Mouse (Mus musculus) CH12.LX (cell line): ENCODE data around the gene Gli2. TPM values are rescaled to one million over a fixed set of nuclear protein-coding genes. Genes with fewer than 3 reads are reported as not detected.

ENCODE experiments used
- DNase-seq: peaks from one replicate; pipeline ENCODE4 v3.0.0-alpha.2; 2013; ENCODE audit errors: extremely low read depth
- H3K27ac ChIP-seq: 2 replicates; pipeline ENCODE4 v1.5.1; 2012; ENCODE audit warnings: low read depth, mild to moderate bottlenecking, control low read depth, moderate library complexity; ENCODE audit not compliant: insufficient read depth
- H3K27me3 ChIP-seq: replicated peaks from 2 replicates; pipeline ENCODE3; 2012; ENCODE audit warnings: inconsistent platforms
- H3K36me3 ChIP-seq, 2 experiments: replicated peaks in 1 of 2; 2 replicates each; pipeline versions ENCODE3 to v1.6.1; 2012; ENCODE audit warnings: inconsistent platforms in 1 of 2, low read length in 1 of 2, mild to moderate bottlenecking in 1 of 2, mixed read lengths in 1 of 2, moderate library complexity in 1 of 2; ENCODE audit not compliant: control insufficient read depth in 1 of 2, insufficient read depth in 1 of 2
- H3K4me1 ChIP-seq, 2 experiments: 2 replicates each; pipeline ENCODE4 v1.6.1; 2012; ENCODE audit warnings: inconsistent platforms in 1 of 2, moderate library complexity in 1 of 2; ENCODE audit not compliant: insufficient read depth in 2 of 2, control insufficient read depth in 1 of 2
- H3K4me2 ChIP-seq: 2 replicates; pipeline ENCODE4 v1.6.1; 2012; ENCODE audit warnings: low read depth, mild to moderate bottlenecking, control low read depth; ENCODE audit not compliant: poor library complexity, insufficient read depth, severe bottlenecking
- H3K4me3 ChIP-seq, 3 experiments: fragments of 150-350 bp in 1 of 3; sonication (generic) in 1 of 3; replicated peaks in 1 of 3; 2 replicates each; pipeline versions ENCODE3 to v1.5.1; 2011 to 2012; ENCODE audit warnings: low read depth in 2 of 3, low read length in 2 of 3, mild to moderate bottlenecking in 2 of 3, moderate library complexity in 2 of 3, control low read depth in 1 of 3, improper control_type of control experiment in 1 of 3, inconsistent platforms in 1 of 3, mixed read lengths in 1 of 3; ENCODE audit not compliant: poor library complexity in 1 of 3
- H3K79me2 ChIP-seq: replicated peaks from 2 replicates; pipeline ENCODE4 v1.6.1; 2012; ENCODE audit warnings: mild to moderate bottlenecking, moderate library complexity; ENCODE audit not compliant: control insufficient read depth, poor library complexity, insufficient read depth, severe bottlenecking; ENCODE audit errors: extremely low read depth
- H3K9ac ChIP-seq: 2 replicates; pipeline ENCODE4 v1.6.1; 2012; ENCODE audit warnings: low read depth, mild to moderate bottlenecking, control low read depth, moderate library complexity; ENCODE audit not compliant: insufficient read depth
- H3K9me3 ChIP-seq: replicated peaks from 2 replicates; pipeline ENCODE3; 2012; ENCODE audit warnings: low read length, inconsistent platforms, mixed read lengths
- BHLHE40 ChIP-seq: IDR thresholded peaks from 2 replicates; pipeline ENCODE4 v1.6.1; 2011; ENCODE audit warnings: mild to moderate bottlenecking, low read depth, low read length, improper control_type of control experiment
- CHD1 ChIP-seq: IDR thresholded peaks from 2 replicates; pipeline ENCODE4 v1.6.1; 2012; ENCODE audit warnings: low read depth, low read length, improper control_type of control experiment, inconsistent platforms
- CHD2 ChIP-seq: IDR thresholded peaks from 2 replicates; pipeline ENCODE4 v1.6.1; 2011; ENCODE audit warnings: low read length, improper control_type of control experiment
- CTCF ChIP-seq, 2 experiments: IDR thresholded peaks in 1 of 2; conservative IDR thresholded peaks in 1 of 2; 2 replicates each; pipeline ENCODE4 v1.5.1; 2011 to 2012; ENCODE audit warnings: low read depth in 2 of 2, low read length in 2 of 2, improper control_type of control experiment in 1 of 2, inconsistent platforms in 1 of 2, mild to moderate bottlenecking in 1 of 2, moderate library complexity in 1 of 2
- E2F4 ChIP-seq: IDR thresholded peaks from 2 replicates; pipeline ENCODE4 v1.6.1; 2011; ENCODE audit warnings: low read depth, low read length, improper control_type of control experiment; ENCODE audit not compliant: insufficient replicate concordance
- ELF1 ChIP-seq: IDR thresholded peaks from 2 replicates; pipeline ENCODE4 v1.6.1; 2014; ENCODE audit warnings: low read depth, mild to moderate bottlenecking, inconsistent platforms, low read length, improper control_type of control experiment
- ETS1 ChIP-seq: conservative IDR thresholded peaks from 2 replicates; pipeline ENCODE4 v1.6.1; 2012; ENCODE audit warnings: low read depth, mild to moderate bottlenecking, inconsistent platforms, low read length, improper control_type of control experiment, moderate library complexity
- IRF4 ChIP-seq: IDR thresholded peaks from 2 replicates; pipeline ENCODE4 v1.6.1; 2014; ENCODE audit warnings: low read depth, mild to moderate bottlenecking, inconsistent platforms, low read length, improper control_type of control experiment
- KAT2A ChIP-seq: IDR thresholded peaks from 2 replicates; pipeline ENCODE4 v1.6.1; 2012; ENCODE audit warnings: low read length, improper control_type of control experiment, inconsistent platforms; ENCODE audit not compliant: insufficient replicate concordance
- MAX ChIP-seq: IDR thresholded peaks from 2 replicates; pipeline ENCODE4 v1.6.1; 2011; ENCODE audit warnings: low read length, improper control_type of control experiment
- MXI1 ChIP-seq: IDR thresholded peaks from 2 replicates; pipeline ENCODE4 v1.6.1; 2011; ENCODE audit warnings: mild to moderate bottlenecking, low read depth, low read length, improper control_type of control experiment
- MYC ChIP-seq: IDR thresholded peaks from 2 replicates; pipeline ENCODE4 v1.6.1; 2011; ENCODE audit warnings: low read depth, mild to moderate bottlenecking, improper control_type of control experiment, low read length
- NELFE ChIP-seq: IDR thresholded peaks from 2 replicates; pipeline ENCODE4 v1.6.1; 2011; ENCODE audit warnings: low read depth, low read length, improper control_type of control experiment
- NRF1 ChIP-seq: IDR thresholded peaks from 2 replicates; pipeline ENCODE4 v1.6.1; 2014; ENCODE audit warnings: low read depth, mild to moderate bottlenecking, inconsistent platforms, low read length, improper control_type of control experiment, moderate library complexity
- PAX5 ChIP-seq: IDR thresholded peaks from 2 replicates; pipeline ENCODE4 v1.6.1; 2012; ENCODE audit warnings: low read length, inconsistent platforms, mixed read lengths
- POLR2A ChIP-seq: IDR thresholded peaks from 2 replicates; pipeline ENCODE4 v1.6.1; 2011; ENCODE audit warnings: low read depth, mild to moderate bottlenecking, improper control_type of control experiment, low read length
- RAD21 ChIP-seq: IDR thresholded peaks from 2 replicates; pipeline ENCODE4 v1.6.1; 2011; ENCODE audit warnings: low read depth, mild to moderate bottlenecking, low read length, improper control_type of control experiment, moderate library complexity
- RCOR1 ChIP-seq: conservative IDR thresholded peaks from 2 replicates; pipeline ENCODE4 v1.6.1; 2012; ENCODE audit warnings: low read depth, mild to moderate bottlenecking, inconsistent platforms, low read length, improper control_type of control experiment
- TBP ChIP-seq: conservative IDR thresholded peaks from 2 replicates; pipeline ENCODE4 v1.6.1; 2011; ENCODE audit warnings: low read depth, low read length, improper control_type of control experiment
- UBTF ChIP-seq: IDR thresholded peaks from 2 replicates; pipeline ENCODE4 v1.6.1; 2012; ENCODE audit warnings: low read depth, mild to moderate bottlenecking, inconsistent platforms, low read length, improper control_type of control experiment, moderate library complexity
- USF1 ChIP-seq: IDR thresholded peaks from 2 replicates; pipeline ENCODE4 v1.6.1; 2014; ENCODE audit warnings: low read depth, mild to moderate bottlenecking, inconsistent platforms, low read length, improper control_type of control experiment
- ZKSCAN1 ChIP-seq: IDR thresholded peaks from 2 replicates; pipeline ENCODE4 v1.6.1; 2012; ENCODE audit warnings: low read depth, inconsistent platforms, low read length, improper control_type of control experiment, borderline replicate concordance
- dilution Hi-C: fragments of 300-500 bp; cut with MboI; formaldehyde crosslinking; loops from 2 replicates; pipeline ENCODE4 v1.14.3; 2020; ENCODE audit warnings: low sequenced_read_pairs; ENCODE audit not compliant: extremely low pct_unique_long_range_greater_than_20kb, extremely low pct_ligation_motif_present
- in situ Hi-C: fragments of 300-500 bp; cut with MboI; formaldehyde crosslinking; loops from 3 replicates; pipeline ENCODE4 v1.14.3; 2019; ENCODE audit warnings: low sequenced_read_pairs, low pct_ligation_motif_present, low pct_unique_long_range_greater_than_20kb, mixed read lengths
- polyA plus RNA-seq: library from polyadenylated mRNA; unstranded; fragments of >175 nt; gene quantifications from 2 replicates; pipeline ENCODE4 v1.2.1, GENCODE M21; 2012; ENCODE audit warnings: low read depth; ENCODE audit not compliant: insufficient read length
- total RNA-seq, 2 experiments: library from RNA; depleted of rRNA; stranded (reverse); fragments of 300-350 nt in 1 of 2; fragments of >200 nt in 1 of 2; gene quantifications; 2 replicates each; pipeline ENCODE4 v1.2.3; 2012 to 2014

Gli2 gene
- total and polyA plus RNA-seq, 3 experiments: not detected

- Histone ChIP-seq H3K4me3 (no peak overlapping the region), H3K4me2 (no peak overlapping the region), H3K27me3 (no peaks in the 10 kb centered on the region), H3K9ac (no peak overlapping the region), H3K4me1 (no peaks in the 10 kb centered on the region), H3K36me3 (no peaks in the 10 kb centered on the region), H3K79me2 (no peaks in the 10 kb centered on the region), H3K27ac (no peak overlapping the region), H3K9me3 (peaks cover 94% of the 10 kb centered on the region)
- DNase-seq: no peak
- in situ Hi-C loops (no loop called here), dilution Hi-C loops (no loop called here)
- TF ChIP-seq ELF1: no peak
- no peak for TF ChIP-seq RAD21
- no peak for TF ChIP-seq KAT2A
- no peak for TF ChIP-seq CHD2
- TF ChIP-seq MAX: no peak
- TF ChIP-seq UBTF: no peak
- no peak for TF ChIP-seq USF1
- TF ChIP-seq ZKSCAN1: no peak
- no peak for TF ChIP-seq CTCF (conservative IDR thresholded peaks at IDR 0.05 in 1 of 2, IDR thresholded peaks at IDR 0.05 in 1 of 2; ENCODE audit: low read depth in 2 of 2, low read length in 2 of 2)
- no peak for TF ChIP-seq RCOR1
- TF ChIP-seq BHLHE40: no peak
- TF ChIP-seq NELFE: no peak
- no peak for TF ChIP-seq PAX5
- no peak for TF ChIP-seq CHD1
- no peak for TF ChIP-seq MYC
- TF ChIP-seq POLR2A: no peak
- no peak for TF ChIP-seq E2F4
- TF ChIP-seq MXI1: no peak
- TF ChIP-seq TBP: no peak
- no peak for TF ChIP-seq ETS1
Observed at GRCm38 (mm10) chr1:118936108-118936507, 117.3 kb downstream of the Gli2 start.

- no peak overlapping the region for H3K9ac ChIP-seq
- no peaks in the 10 kb centered on the region for H3K36me3 ChIP-seq
- no peak for DNase-seq
- no peak overlapping the region for H3K4me3 ChIP-seq
- in situ Hi-C loops: no loop called here
- TF ChIP-seq RCOR1: no peak
- TF ChIP-seq USF1: no peak
- no peak for TF ChIP-seq E2F4
- no peak for TF ChIP-seq NRF1
- TF ChIP-seq TBP: no peak
- TF ChIP-seq PAX5: no peak
- TF ChIP-seq KAT2A: no peak
- TF ChIP-seq IRF4: no peak
- H3K4me2 ChIP-seq: no peak overlapping the region
- H3K4me1 ChIP-seq: no peaks in the 10 kb centered on the region
- H3K27ac ChIP-seq: no peak overlapping the region
- H3K27me3 ChIP-seq: no peaks in the 10 kb centered on the region
- H3K9me3 ChIP-seq: peaks cover 91% of the 10 kb centered on the region
- H3K79me2 ChIP-seq: no peaks in the 10 kb centered on the region
- dilution Hi-C loops: no loop called here
Observed at GRCm38 (mm10) chr1:118935518-118935917, 117.9 kb downstream of the Gli2 start.
